Mouse (Mus musculus): ENCODE results near the gene Itpripl1. TPM values are rescaled to one million over a fixed set of nuclear protein-coding genes. Genes with fewer than 3 reads are reported as not detected.
"Not testable (repeated sequence)": the region's sequence is repeated elsewhere in the genome, so short reads cannot be mapped to it uniquely, and the experiment has no call there.

The Itpripl1 gene
- polyA plus RNA-seq, 1 experiment from 2014 or later, result 12.1 TPM

DNA sequence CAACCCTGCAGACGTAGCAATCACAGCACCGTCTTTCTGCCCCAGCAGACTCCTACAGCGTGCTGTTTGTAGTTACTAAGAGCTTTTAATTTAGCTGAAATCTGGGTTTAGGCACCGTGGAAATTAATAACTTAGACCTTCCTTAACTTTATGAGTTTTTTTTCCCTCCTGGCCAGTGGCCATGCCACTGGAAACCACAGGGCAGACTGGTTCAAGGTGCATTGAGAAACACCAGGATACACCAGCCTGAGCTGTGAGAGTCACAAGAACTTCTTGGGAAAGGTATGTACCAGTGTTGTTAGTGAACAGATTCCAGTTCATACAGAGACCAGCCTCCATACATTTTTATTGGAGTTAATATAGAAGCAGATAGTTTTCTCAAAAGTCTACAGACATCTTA is 4.8 kb downstream of the Itpripl1 start:
- 88% methylated on average over 4 of the region's 4 CpGs for WGBS
- Histone ChIP-seq H3K9me3 (replicated peaks) (no peaks in the 10 kb centered on the region), H3K9ac (replicated peaks) (no peak overlapping the region), H3K27me3 (replicated peaks) (no peaks in the 10 kb centered on the region), H3K4me3 (replicated peaks) (no peak overlapping the region), H3K4me2 (no peak overlapping the region), H3K4me1 (peaks cover 33% of the 10 kb centered on the region), H3K27ac (replicated peaks) (no peak overlapping the region), H3K36me3 (no peaks in the 10 kb centered on the region)
- no peak for ATAC-seq (ENCODE audit: low FRiP score)

DNA sequence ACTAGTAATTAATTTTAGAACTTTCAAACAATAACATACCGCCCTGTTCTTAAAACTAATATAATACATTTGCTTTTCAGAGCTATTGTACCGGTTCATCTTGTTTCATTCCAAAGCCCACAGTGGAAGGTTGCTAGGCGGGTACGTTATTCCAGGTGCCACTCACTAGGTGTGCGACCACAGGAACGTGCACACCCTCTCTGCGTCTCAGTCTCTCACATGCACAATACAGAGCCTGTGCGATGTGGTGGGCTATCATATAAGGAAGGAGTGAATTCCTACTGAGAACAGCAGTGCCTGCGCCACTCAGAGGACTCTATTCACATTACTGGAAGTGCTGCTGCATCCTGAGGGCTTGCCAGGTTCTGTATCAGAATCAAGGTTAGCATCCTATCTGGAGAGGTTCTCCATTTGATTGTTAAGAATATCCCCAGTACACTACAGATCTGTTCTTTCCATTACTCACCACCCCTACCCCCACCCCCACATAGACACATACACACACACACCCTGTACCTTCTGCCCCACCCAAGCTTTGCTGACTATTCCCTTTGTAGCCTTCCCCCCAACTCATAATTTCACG is 5.3 kb downstream of the Itpripl1 start:
- no peaks in the 10 kb centered on the region for H3K9me3 ChIP-seq (replicated peaks)
- 87% methylated on average over 10 of the region's 10 CpGs for WGBS
- no peak overlapping the region for H3K4me2 ChIP-seq
- H3K27ac ChIP-seq (replicated peaks), result no peak overlapping the region
- H3K36me3 ChIP-seq, result no peaks in the 10 kb centered on the region
- ATAC-seq (ENCODE audit: low FRiP score), result no peak
- H3K27me3 ChIP-seq (replicated peaks), result no peaks in the 10 kb centered on the region
- no peak overlapping the region for H3K9ac ChIP-seq (replicated peaks)
- peaks cover 34% of the 10 kb centered on the region for H3K4me1 ChIP-seq
- no peak overlapping the region for H3K4me3 ChIP-seq (replicated peaks)

DNA sequence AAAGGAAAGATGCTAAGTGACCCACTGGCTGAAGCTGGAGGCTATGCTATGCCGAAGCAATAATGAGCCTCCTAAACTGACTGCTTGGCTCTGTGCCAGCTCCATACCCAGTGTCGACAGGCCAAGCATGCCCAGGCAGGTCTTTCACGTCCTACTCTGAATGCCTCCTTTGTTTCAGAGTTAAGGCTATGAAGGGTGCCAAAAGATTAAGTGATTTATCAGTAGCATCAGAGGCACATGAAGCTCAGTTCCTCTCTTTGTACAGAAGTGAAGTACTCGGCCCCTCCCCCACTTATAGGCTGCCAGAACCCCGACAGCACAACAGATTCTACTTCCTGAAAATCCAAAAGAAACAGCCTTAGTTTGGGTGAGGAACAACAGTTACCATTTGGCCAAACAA is 6.3 kb downstream of the Itpripl1 start:
- H3K9ac ChIP-seq (replicated peaks), result no peak overlapping the region
- H3K36me3 ChIP-seq, result no peaks in the 10 kb centered on the region
- peak overlapping the region; percentile 33; the same call in 1 of the 2 replicates for H3K27ac ChIP-seq (replicated peaks)
- H3K4me1 ChIP-seq, result peaks cover 31% of the 10 kb centered on the region
- H3K4me3 ChIP-seq (replicated peaks), result no peak overlapping the region
- no peaks in the 10 kb centered on the region for H3K9me3 ChIP-seq (replicated peaks)
- WGBS, result 8% methylated on average over 5 of the region's 5 CpGs
- H3K4me2 ChIP-seq, result peak overlapping the region; percentile 3; the same call in 1 of the 2 replicates
- H3K27me3 ChIP-seq (replicated peaks), result no peaks in the 10 kb centered on the region
- peak; percentile 22; the same call in 1 of the 2 replicates for ATAC-seq (ENCODE audit: low FRiP score)

DNA sequence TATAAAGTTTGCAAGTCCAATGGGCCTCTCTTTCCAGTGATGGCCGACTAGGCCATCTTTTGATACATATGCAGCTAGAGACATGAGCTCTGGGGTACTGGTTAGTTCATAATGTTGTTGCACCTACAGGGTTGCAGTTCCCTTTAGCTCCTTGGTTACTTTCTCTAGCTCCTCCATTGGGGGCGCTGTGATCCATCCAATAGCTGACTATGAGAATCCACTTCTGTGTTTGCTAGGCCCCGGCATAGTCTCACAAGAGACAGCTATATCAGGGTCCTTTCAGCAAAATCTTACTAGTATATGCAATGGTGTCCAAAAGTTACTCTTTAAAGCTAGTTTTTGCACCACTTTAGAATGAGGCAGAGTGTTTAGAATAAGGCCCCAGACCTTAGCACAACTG is 8.0 kb downstream of the Itpripl1 start:
- H3K4me3 ChIP-seq (replicated peaks); H3K9me3 ChIP-seq (replicated peaks); H3K27ac ChIP-seq (replicated peaks); ATAC-seq (ENCODE audit: low FRiP score); H3K36me3 ChIP-seq; H3K9ac ChIP-seq (replicated peaks); H3K27me3 ChIP-seq (replicated peaks); H3K4me2 ChIP-seq: not testable (repeated sequence)
- H3K4me1 ChIP-seq, result peaks cover 28% of the 10 kb centered on the region
- WGBS, result 59% methylated on average over 3 of the region's 3 CpGs

DNA sequence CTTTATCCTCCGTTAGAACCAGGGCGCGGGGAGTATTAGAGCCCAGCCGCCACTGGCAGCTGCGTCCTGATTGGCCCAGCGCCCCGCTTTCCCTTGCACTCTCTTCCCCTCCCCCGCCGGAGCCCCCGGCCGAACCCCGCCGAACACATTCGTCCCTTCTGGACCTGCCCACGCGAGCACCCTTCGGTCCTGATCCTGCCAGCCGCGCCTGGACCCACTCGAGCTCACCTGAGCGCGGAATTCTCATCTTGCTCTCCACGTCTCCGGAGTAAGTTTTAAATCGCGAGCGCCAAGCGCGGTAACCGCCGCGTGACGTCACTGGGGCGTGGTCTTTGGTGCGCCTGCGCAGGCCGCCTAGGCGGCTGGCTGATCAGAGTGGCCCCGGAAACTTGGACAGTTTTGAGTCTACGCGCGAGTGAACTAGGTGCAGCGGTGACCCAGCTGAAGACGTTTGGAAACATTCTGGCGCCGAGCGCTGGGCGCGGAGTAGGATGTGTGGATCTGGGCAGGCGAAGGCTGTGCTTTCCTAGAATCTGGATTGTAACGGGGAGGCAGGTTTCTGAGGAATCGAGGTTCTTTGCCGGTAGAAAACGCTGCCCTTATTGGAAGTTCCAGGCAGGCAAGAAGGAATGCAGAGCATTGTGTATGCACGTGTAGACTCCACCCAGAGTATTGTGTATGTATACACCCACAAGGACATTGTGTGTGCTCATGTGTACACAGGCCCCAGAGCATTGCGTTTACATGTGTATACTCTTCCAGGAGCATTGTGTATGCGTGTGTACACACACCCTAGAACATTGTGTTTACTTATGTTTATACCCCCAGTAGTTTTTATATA is 9.4 kb downstream of the Itpripl1 start, which contains the start of gene Ncaph:
Gene Ncaph, minus strand, starts transcription at position 334 of the 841 bp plus-strand sequence.
- Histone ChIP-seq H3K9me3 (replicated peaks) (no peaks in the 10 kb centered on the region), H3K27me3 (replicated peaks) (no peaks in the 10 kb centered on the region), H3K27ac (replicated peaks) (peak within 1 kb of the TSS; percentile 84), H3K4me2 (peak within 1 kb of the TSS; percentile 63), H3K4me1 (peaks cover 28% of the 10 kb centered on the region), H3K4me3 (replicated peaks) (peak within 1 kb of the TSS; percentile 68), H3K9ac (replicated peaks) (peak within 1 kb of the TSS; percentile 57), H3K36me3 (no peaks in the 10 kb centered on the region)
- ATAC-seq (ENCODE audit: low FRiP score), result peak; percentile 93
- WGBS, result 1% methylated on average over 57 of the region's 57 CpGs

DNA sequence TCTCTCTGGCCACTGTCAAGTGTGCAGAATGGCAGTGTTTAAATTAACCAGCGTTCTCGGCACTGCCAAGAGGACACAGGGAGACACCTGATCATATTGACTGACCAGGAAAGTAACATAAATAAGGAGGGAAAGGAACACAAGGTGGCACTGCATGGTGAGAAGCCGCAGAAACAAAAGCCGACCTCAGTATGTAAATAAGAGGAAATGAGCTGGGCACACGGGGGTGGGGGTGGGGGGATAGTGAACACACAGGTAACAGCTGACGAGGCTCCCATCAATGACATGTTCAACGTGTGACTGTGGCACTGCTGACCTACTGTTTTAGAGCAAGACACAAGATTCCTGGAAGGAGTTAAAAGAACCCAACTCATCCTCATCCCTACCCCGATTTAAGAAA is 11.9 kb downstream of the Itpripl1 start:
- Histone ChIP-seq H3K4me3 (replicated peaks) (no peak overlapping the region), H3K27me3 (replicated peaks) (no peaks in the 10 kb centered on the region), H3K9ac (replicated peaks) (no peak overlapping the region), H3K27ac (replicated peaks) (no peak overlapping the region), H3K4me2 (no peak overlapping the region), H3K9me3 (replicated peaks) (no peaks in the 10 kb centered on the region), H3K36me3 (no peaks in the 10 kb centered on the region), H3K4me1 (peaks cover 21% of the 10 kb centered on the region)
- no peak for ATAC-seq (ENCODE audit: low FRiP score)
- 76% methylated on average over 8 of the region's 8 CpGs for WGBS

DNA sequence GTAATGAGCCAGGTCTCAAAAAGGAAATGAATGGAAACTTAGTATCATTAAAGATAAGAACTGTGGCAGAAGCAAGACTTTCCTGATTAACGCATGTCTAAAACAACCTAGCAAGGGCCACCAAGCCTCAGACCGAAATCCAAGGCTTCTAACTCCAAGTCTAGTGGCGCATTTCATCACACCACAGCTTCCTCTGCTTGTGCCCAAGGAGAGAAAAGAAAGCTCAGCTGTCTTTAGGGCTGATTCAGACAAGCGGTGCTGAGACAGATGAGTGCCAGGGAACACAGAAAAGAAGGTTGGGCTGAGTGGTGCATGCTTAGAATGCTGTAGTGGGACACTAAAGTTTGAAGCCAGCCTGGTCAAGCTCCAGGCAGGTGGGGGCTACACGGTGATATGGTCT is 14.3 kb downstream of the Itpripl1 start:
- 84% methylated on average over 5 of the region's 5 CpGs for WGBS

DNA sequence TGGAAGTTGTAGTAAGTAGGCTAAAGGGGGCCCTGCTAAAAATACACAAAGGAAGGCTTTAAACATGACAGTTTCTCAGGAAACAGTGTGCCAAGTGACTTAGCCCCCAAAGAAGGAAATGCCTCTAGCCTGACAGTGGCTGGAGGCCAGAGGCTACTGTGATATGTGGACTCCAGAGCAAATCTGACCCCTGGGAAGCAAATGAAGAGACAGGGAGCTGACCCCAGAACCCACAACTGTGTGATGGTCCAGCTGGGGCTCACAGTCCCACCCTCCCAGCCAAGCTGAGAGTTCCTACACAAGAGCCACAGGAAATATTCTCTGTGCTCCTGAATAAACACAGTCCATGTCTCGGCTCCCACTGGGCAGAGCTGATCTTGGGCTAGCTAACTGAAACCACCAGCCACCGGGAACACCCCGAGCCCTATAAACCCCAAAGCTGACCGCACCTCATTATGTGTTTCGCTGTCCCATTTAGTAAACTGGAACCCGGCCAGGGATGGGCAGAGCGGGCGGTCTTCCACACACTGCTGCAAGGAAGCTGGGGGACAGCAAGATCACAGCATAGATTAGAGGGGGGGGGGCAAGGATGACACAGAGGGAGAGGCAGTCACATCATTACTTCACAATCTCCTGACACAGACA is 21.5 kb downstream of the Itpripl1 start:
- Histone ChIP-seq H3K27me3 (replicated peaks) (no peaks in the 10 kb centered on the region), H3K36me3 (peaks cover 2% of the 10 kb centered on the region; the same call in 1 of the 2 replicates), H3K4me2 (no peak overlapping the region), H3K9ac (replicated peaks) (no peak overlapping the region), H3K9me3 (replicated peaks) (no peaks in the 10 kb centered on the region), H3K4me3 (replicated peaks) (no peak overlapping the region), H3K4me1 (no peaks in the 10 kb centered on the region), H3K27ac (replicated peaks) (peak overlapping the region; percentile 14; the same call in 1 of the 2 replicates)
- no peak for ATAC-seq (ENCODE audit: low FRiP score)
- WGBS, result 95% methylated on average over 8 of the region's 8 CpGs

More for the DNA sequence above, 14.3 kb downstream of the Itpripl1 start:
- H3K36me3 ChIP-seq, result no peaks in the 10 kb centered on the region
- H3K9me3 ChIP-seq (replicated peaks), result no peaks in the 10 kb centered on the region
- no peak overlapping the region for H3K4me3 ChIP-seq (replicated peaks)
- peaks cover 11% of the 10 kb centered on the region for H3K4me1 ChIP-seq
- H3K4me2 ChIP-seq, result no peak overlapping the region
- no peaks in the 10 kb centered on the region for H3K27me3 ChIP-seq (replicated peaks)
- no peak overlapping the region for H3K9ac ChIP-seq (replicated peaks)
- no peak for ATAC-seq (ENCODE audit: low FRiP score)
- no peak overlapping the region for H3K27ac ChIP-seq (replicated peaks)

DNA sequence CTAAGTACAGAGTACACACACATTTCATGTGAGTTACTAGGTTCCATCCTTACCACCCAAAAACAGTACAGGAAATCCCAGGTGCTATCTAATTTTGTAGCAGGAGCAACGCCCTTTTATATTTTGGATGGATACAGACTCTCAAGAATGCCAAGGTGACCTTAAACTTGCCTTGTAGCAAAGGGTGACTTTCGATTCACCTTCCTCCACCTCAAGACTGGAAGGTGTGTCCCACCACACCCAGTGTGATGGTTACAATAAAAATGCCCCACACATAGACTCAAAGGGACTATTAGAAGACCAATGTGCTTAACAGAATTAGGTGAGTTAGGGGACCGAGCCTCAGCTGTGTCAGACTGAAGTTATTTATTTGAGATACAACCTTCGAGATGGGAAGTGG is 34.3 kb downstream of the Itpripl1 start:
- Histone ChIP-seq H3K27me3 (replicated peaks) (no peaks in the 10 kb centered on the region), H3K9ac (replicated peaks) (no peak overlapping the region), H3K4me2 (no peak overlapping the region), H3K4me1 (no peaks in the 10 kb centered on the region), H3K36me3 (peaks cover 30% of the 10 kb centered on the region), H3K9me3 (replicated peaks) (no peaks in the 10 kb centered on the region), H3K27ac (replicated peaks) (no peak overlapping the region), H3K4me3 (replicated peaks) (no peak overlapping the region)
- 97% methylated on average over 4 of the region's 4 CpGs for WGBS
- ATAC-seq (ENCODE audit: low FRiP score), result no peak

DNA sequence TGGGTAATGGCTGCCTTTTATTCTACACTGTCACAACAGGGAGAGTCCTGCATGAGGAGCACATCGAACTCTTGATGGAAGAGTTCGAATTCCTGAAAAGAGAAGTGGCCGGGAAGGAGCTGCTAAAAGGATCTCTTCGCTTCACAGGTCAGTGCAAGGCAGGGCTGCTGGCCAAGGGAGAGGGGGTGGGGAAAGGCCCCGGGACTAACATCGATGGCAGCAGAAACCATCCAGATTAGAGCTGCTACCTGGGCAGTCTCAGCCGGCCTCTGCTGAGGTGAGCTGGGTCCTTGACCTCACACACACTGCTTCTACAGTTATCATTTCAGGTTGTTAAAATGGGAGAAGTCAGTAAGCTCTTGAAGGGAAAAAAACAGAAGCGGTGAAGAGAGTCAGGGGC is 51.2 kb downstream of the Itpripl1 start:
- 82% methylated on average over 8 of the region's 8 CpGs for WGBS
- H3K27ac ChIP-seq (replicated peaks), result no peak overlapping the region
- H3K9ac ChIP-seq (replicated peaks), result no peak overlapping the region

DNA sequence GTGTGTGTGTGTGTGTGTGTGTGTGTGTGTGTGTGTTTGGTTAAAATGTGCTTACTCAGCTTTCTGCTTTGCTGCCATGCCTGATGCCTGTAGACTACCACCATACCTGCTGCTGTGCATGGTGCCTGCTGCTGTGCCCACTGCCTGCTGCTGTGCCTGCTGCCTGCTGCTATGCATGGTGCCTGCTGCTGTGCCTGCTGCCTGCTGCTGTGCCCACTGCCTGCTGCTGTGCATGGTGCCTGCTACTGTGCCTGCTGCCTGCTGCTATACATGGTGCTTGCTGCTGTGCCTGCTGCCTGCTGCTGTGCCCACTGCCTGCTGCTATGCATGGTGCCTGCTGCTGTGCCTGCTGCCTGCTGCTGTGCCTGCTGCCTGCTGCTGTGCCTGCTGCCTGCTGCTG is 53.1 kb downstream of the Itpripl1 start:
- H3K9ac ChIP-seq (replicated peaks); ATAC-seq (ENCODE audit: low FRiP score); H3K36me3 ChIP-seq; H3K4me3 ChIP-seq (replicated peaks); H3K27me3 ChIP-seq (replicated peaks); H3K9me3 ChIP-seq (replicated peaks); H3K27ac ChIP-seq (replicated peaks); H3K4me2 ChIP-seq; H3K4me1 ChIP-seq: not testable (repeated sequence)

More for the DNA sequence above, 51.2 kb downstream of the Itpripl1 start:
- no peaks in the 10 kb centered on the region for H3K4me1 ChIP-seq
- ATAC-seq (ENCODE audit: low FRiP score), result no peak
- no peak overlapping the region for H3K4me3 ChIP-seq (replicated peaks)
- H3K36me3 ChIP-seq, result peaks cover 5% of the 10 kb centered on the region
- no peaks in the 10 kb centered on the region for H3K9me3 ChIP-seq (replicated peaks)
- H3K4me2 ChIP-seq, result no peak overlapping the region
- no peaks in the 10 kb centered on the region for H3K27me3 ChIP-seq (replicated peaks)

Data from neural tube, embryonic 15.5 days (tissue).